Mouse (Mus musculus) layer of hippocampus, postnatal 25 days (tissue): Measurements from ENCODE around the gene Mesd. TPM values are rescaled to one million over a fixed set of nuclear protein-coding genes. Genes with fewer than 3 reads are reported as not detected.

Source experiments
- DNase-seq, 2 experiments: peaks; one replicate each; pipeline ENCODE4 v3.0.0; 2022; ENCODE audit warnings: mixed read lengths in 2 of 2, low spot score in 1 of 2; ENCODE audit errors: extremely low spot score in 1 of 2
- total RNA-seq, 2 experiments: library from RNA; stranded (reverse); gene quantifications; 2 replicates each; pipeline ENCODE4 v1.2.3; 2021

Gene Mesd
- total RNA-seq, 2 experiments from 2014 or later, result 56.5 to 63.2 TPM

GRCm38 (mm10) chr7:83904831-83905230 is 20.6 kb downstream of the Mesd start:
- DNase-seq, result no peak

GRCm38 (mm10) chr7:83911909-83912308 is 27.6 kb downstream of the Mesd start:
- DNase-seq, result no peak

- no peak for DNase-seq
Measured at GRCm38 (mm10) chr7:83913405-83913932, 29.2 kb downstream of the Mesd start.

GRCm38 (mm10) chr7:83913995-83914394 is 29.7 kb downstream of the Mesd start:
- no peak for DNase-seq

- DNase-seq, result peak; percentile 85 to 98
Measured at GRCm38 (mm10) chr7:83914566-83914965, 30.3 kb downstream of the Mesd start.

GRCm38 (mm10) chr7:83920241-83920640 is 36.0 kb downstream of the Mesd start:
- no peak for DNase-seq

- DNase-seq, result no peak
Measured at GRCm38 (mm10) chr7:83921637-83922036, 37.4 kb downstream of the Mesd start.

GRCm38 (mm10) chr7:83939017-83939721 is 54.9 kb downstream of the Mesd start:
- DNase-seq, result no peak

- DNase-seq, result no peak
Measured at GRCm38 (mm10) chr7:83940136-83940535, 55.9 kb downstream of the Mesd start.

GRCm38 (mm10) chr7:83941701-83942101 is 57.4 kb downstream of the Mesd start:
- DNase-seq, result no peak

GRCm38 (mm10) chr7:83948743-83949142 is 64.5 kb downstream of the Mesd start:
- no peak for DNase-seq

GRCm38 (mm10) chr7:83949662-83950061 is 65.4 kb downstream of the Mesd start:
- DNase-seq, result no peak

Other genes with a start within 250 kb of the Mesd start
- 10 to 100 TPM; 58.7 to 59.7 TPM for gene Il16, start 138.7 kb upstream of the Mesd start, total RNA-seq
- gene Cfap161, start 89.6 kb upstream of the Mesd start, total RNA-seq, result under 1 TPM; 0.86 to 0.87 TPM
- 10 to 100 TPM; 20.0 to 21.4 TPM for gene Tlnrd1, start 161 bp upstream of the Mesd start, total RNA-seq
- gene Cemip, start 202.0 kb downstream of the Mesd start, total RNA-seq, result 10 to 100 TPM; 21.6 to 25.9 TPM